Mouse (Mus musculus) activated CD4-positive, CD25-positive, alpha-beta regulatory T cell (primary cell): Measurements from ENCODE around the gene Gm21188. TPM values are rescaled to one million over a fixed set of nuclear protein-coding genes. Genes with fewer than 3 reads are reported as not detected.

ENCODE experiments used
- polyA plus RNA-seq, 2 experiments: library from polyadenylated mRNA; unstranded; fragments of 100-300 nt; shearing (Covaris generic); gene quantifications; one replicate each; pipeline ENCODE4 v1.2.1; 2017

Gene Gm21188
- 1 to 10 TPM in 1 of 2 experiments, under 1 TPM in 1; 0.73 to 3.1 TPM for polyA plus RNA-seq

DNA sequence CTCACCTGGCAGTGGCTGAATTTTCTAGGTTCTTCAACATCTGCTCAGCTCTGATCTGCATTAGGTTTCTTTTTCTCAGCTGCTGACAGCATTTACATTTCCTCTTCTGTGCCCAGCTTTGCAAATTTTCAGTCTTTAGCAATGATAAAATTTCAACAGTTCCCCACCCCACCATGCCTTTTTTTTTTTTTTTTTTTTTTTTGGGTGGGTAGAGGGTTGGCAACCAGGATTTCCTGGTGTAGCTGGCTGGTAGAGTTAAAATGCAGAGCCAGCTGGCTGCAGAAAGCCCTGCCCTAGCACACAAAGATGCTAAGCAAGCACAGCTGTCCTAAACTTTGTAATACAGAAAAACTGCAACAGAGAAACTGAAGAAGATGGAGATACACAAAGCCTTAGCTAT is at the start of gene Gm21188:
Gene Gm21188, minus strand, starts transcription at position 110 of the 400 bp plus-strand sequence.

DNA sequence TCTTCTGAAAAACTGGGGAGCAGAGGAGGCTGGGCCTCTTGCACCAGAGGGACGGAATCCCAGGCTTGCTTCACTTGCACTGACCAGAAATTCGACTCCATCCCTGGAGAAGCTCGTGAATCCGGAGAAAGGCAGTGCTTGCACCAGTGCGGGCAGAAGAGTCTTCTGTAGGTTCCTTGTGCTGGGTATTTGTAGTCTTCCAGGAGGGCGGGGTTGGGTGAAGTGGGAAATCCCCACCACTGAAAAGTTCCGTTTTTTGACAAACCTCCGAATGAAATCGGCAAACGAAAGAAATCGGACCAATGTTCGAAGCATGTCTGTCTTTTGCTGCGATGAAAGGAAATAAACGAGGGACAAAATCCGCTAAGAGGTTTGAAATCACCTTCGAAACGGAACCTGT is 25.1 kb downstream of the Gm21188 start, which contains the start of gene Gm36079:
Gene Gm36079, minus strand, starts transcription at position 101 of the 400 bp plus-strand sequence.

Other genes with a start within 250 kb of the Gm21188 start
- not detected for gene AF067063, start 222.0 kb downstream of the Gm21188 start, polyA plus RNA-seq
- gene D13Ertd608e, start 216.2 kb downstream of the Gm21188 start, polyA plus RNA-seq = not detected
- gene Tcstv1, start 157.4 kb downstream of the Gm21188 start, polyA plus RNA-seq = under 1 TPM in 1 of 2 experiments, not detected in 1; 0.29 TPM
- gene Gm21761, start 122.9 kb downstream of the Gm21188 start, polyA plus RNA-seq = not detected
- gene B020031M17Rik, start 101.4 kb downstream of the Gm21188 start, polyA plus RNA-seq = under 1 TPM in 1 of 2 experiments, not detected in 1; 0.20 TPM
- not detected for gene Gm36079, start 25.2 kb downstream of the Gm21188 start, polyA plus RNA-seq
- not detected for gene Gm20767, start 88.1 kb upstream of the Gm21188 start, polyA plus RNA-seq
- not detected for gene Gm21818, start 120.2 kb upstream of the Gm21188 start, polyA plus RNA-seq
- gene Gm21762, start 163.8 kb upstream of the Gm21188 start, polyA plus RNA-seq = not detected
- gene Gm21731, start 186.9 kb upstream of the Gm21188 start, polyA plus RNA-seq = not detected
- under 1 TPM in 1 of 2 experiments, not detected in 1; 0.31 TPM for gene AF067061, start 210.9 kb upstream of the Gm21188 start, polyA plus RNA-seq
- 10 to 100 TPM; 47.7 to 98.3 TPM for gene BC147527, start 248.2 kb upstream of the Gm21188 start, polyA plus RNA-seq